Mouse (Mus musculus) kidney, adult 2 months (tissue): ENCODE data around the gene Tbxas1. TPM values are rescaled to one million over a fixed set of nuclear protein-coding genes. Genes with fewer than 3 reads are reported as not detected.
A peak's percentile ranks its signal among the peaks of the same experiment; 100 is the strongest.

ENCODE experiments used
- DNase-seq: peaks from one replicate; pipeline ENCODE4 v3.0.0; 2021
- H3K27ac ChIP-seq: fragments of 200-500 bp; 2 replicates; pipeline ENCODE4 v1.5.1; 2012; ENCODE audit warnings: low read depth, low read length, control low read depth, inconsistent platforms; ENCODE audit not compliant: insufficient read depth
- H3K27me3 ChIP-seq: fragments of 200-500 bp; replicated peaks from 2 replicates; pipeline ENCODE4 v1.6.1; 2012; ENCODE audit warnings: mild to moderate bottlenecking, moderate library complexity, low read length, inconsistent platforms; ENCODE audit not compliant: control insufficient read depth, insufficient read depth
- H3K36me3 ChIP-seq: fragments of 200-500 bp; 2 replicates; pipeline ENCODE4 v1.6.1; 2012; ENCODE audit warnings: mild to moderate bottlenecking, moderate library complexity, low read length, inconsistent platforms; ENCODE audit not compliant: control insufficient read depth, insufficient read depth
- H3K4me1 ChIP-seq: fragments of 200-500 bp; 2 replicates; pipeline ENCODE4 v1.6.1; 2011; ENCODE audit warnings: low read length; ENCODE audit not compliant: control insufficient read depth, insufficient read depth
- H3K4me3 ChIP-seq: fragments of 200-500 bp; 2 replicates; pipeline ENCODE4 v1.5.1; 2011; ENCODE audit warnings: mild to moderate bottlenecking, low read depth, low read length, control low read depth; ENCODE audit not compliant: insufficient read depth
- CTCF ChIP-seq: fragments of 200-500 bp; conservative IDR thresholded peaks from 2 replicates; pipeline ENCODE4 v1.5.1; 2011; ENCODE audit warnings: low read depth, mild to moderate bottlenecking, control low read depth, low read length, moderate library complexity, mixed read lengths; ENCODE audit not compliant: insufficient read depth, insufficient read length
- POLR2A ChIP-seq: fragments of 200-500 bp; IDR thresholded peaks from one replicate; pipeline ENCODE4 v1.6.1; 2011; ENCODE audit warnings: low read depth, low read length, control low read depth
- WGBS: fragments of 180-500 bp; shearing (Covaris S2); methylation state at CpG from one replicate; pipeline ENCODE4 v1.1.7; 2018; 5-methylcytosine and 5-hydroxymethylcytosine counted together
- polyA plus RNA-seq: library from polyadenylated mRNA; depleted of rRNA; stranded (reverse); fragments of >200 nt; gene quantifications from 2 replicates; pipeline ENCODE4 v1.2.3, GENCODE M21; 2012

Tbxas1 gene
- polyA plus RNA-seq, 1 experiment: 19.5 TPM

- DNase-seq: no peak
- Histone ChIP-seq H3K27ac (no peak overlapping the region), H3K4me1 (peaks cover 59% of the 10 kb centered on the region), H3K27me3 (no peaks in the 10 kb centered on the region), H3K4me3 (no peak overlapping the region), H3K36me3 (no peaks in the 10 kb centered on the region)
- 54% methylated on average over 1 of the region's 1 CpGs for WGBS
- TF ChIP-seq POLR2A (no peak), CTCF (no peak)
Observed at GRCm38 (mm10) chr6:38868974-38869373, 6.2 kb upstream of the Tbxas1 start.

- peaks cover 52% of the 10 kb centered on the region for H3K4me1 ChIP-seq
- TF ChIP-seq CTCF (no peak), POLR2A (no peak)
- H3K4me3 ChIP-seq: no peak overlapping the region
- DNase-seq: peak; percentile 69
- WGBS: 24% methylated on average over 2 of the region's 2 CpGs
- peak overlapping the region; percentile 75 for H3K27ac ChIP-seq
- H3K27me3 ChIP-seq: no peaks in the 10 kb centered on the region
- no peaks in the 10 kb centered on the region for H3K36me3 ChIP-seq
Observed at GRCm38 (mm10) chr6:38870070-38870469, 5.1 kb upstream of the Tbxas1 start.

GRCm38 (mm10) chr6:38871051-38871450, 4.2 kb upstream of the Tbxas1 start:
- Histone ChIP-seq H3K4me3 (no peak overlapping the region), H3K27ac (peak overlapping the region; percentile 43; the same call in 1 of the 2 replicates), H3K4me1 (peaks cover 44% of the 10 kb centered on the region), H3K27me3 (no peaks in the 10 kb centered on the region), H3K36me3 (no peaks in the 10 kb centered on the region)
- DNase-seq: peak; percentile 59
- TF ChIP-seq CTCF: no peak
- TF ChIP-seq POLR2A: no peak
- WGBS: 15% methylated on average over 7 of the region's 7 CpGs

GRCm38 (mm10) chr6:38873316-38873715, 1.9 kb upstream of the Tbxas1 start:
- no peak for DNase-seq
- WGBS: 24% methylated on average over 1 of the region's 1 CpGs
- no peak for TF ChIP-seq POLR2A
- TF ChIP-seq CTCF: no peak
- no peaks in the 10 kb centered on the region for H3K36me3 ChIP-seq
- H3K27me3 ChIP-seq: no peaks in the 10 kb centered on the region
- no peak overlapping the region for H3K4me3 ChIP-seq
- H3K27ac ChIP-seq: peak overlapping the region; percentile 61
- peaks cover 28% of the 10 kb centered on the region for H3K4me1 ChIP-seq

- TF ChIP-seq POLR2A: no peak
- peak; percentile 22; the same call in 1 of the 2 replicates for TF ChIP-seq CTCF
- no peaks in the 10 kb centered on the region for H3K27me3 ChIP-seq
- H3K4me3 ChIP-seq: peak overlapping the region; percentile 58
- peaks cover 28% of the 10 kb centered on the region for H3K4me1 ChIP-seq
- WGBS: under 1% methylated on average over 8 of the region's 8 CpGs
- H3K36me3 ChIP-seq: no peaks in the 10 kb centered on the region
- peak overlapping the region; percentile 81 for H3K27ac ChIP-seq
- DNase-seq: peak; percentile 84
Observed at GRCm38 (mm10) chr6:38874035-38874434, 1.2 kb upstream of the Tbxas1 start.

- TF ChIP-seq CTCF (no peak), POLR2A (no peak)
Observed at GRCm38 (mm10) chr6:38874565-38875257, 493 bp upstream of the Tbxas1 start.

GRCm38 (mm10) chr6:38876071-38876911, 1.1 kb downstream of the Tbxas1 start, which contains the start of gene Hipk2:
Hipk2 (minus strand) TSS chr6:38876165.
- TF ChIP-seq CTCF: 0 out of 2 replicates have a peak, but pooled peaks have one; percentile 20
- TF ChIP-seq POLR2A: no peak
- DNase-seq: peak; percentile 89
- peak within 1 kb of the TSS; percentile 96 for H3K27ac ChIP-seq
- H3K4me1 ChIP-seq: peaks cover 19% of the 10 kb centered on the region
- H3K36me3 ChIP-seq: no peaks in the 10 kb centered on the region
- 2% methylated on average over 85 of the region's 108 CpGs for WGBS
- H3K4me3 ChIP-seq: peak within 1 kb of the TSS; percentile 58
- H3K27me3 ChIP-seq: no peaks in the 10 kb centered on the region

More at GRCm38 (mm10) chr6:38874565-38875257, 493 bp upstream of the Tbxas1 start:
- H3K36me3 ChIP-seq: no peaks in the 10 kb centered on the region
- peak overlapping the region; percentile 58 for H3K4me3 ChIP-seq
- H3K27me3 ChIP-seq: no peaks in the 10 kb centered on the region
- under 1% methylated on average over 23 of the region's 23 CpGs for WGBS
- H3K27ac ChIP-seq: peak overlapping the region; percentile 96
- H3K4me1 ChIP-seq: peaks cover 28% of the 10 kb centered on the region
- DNase-seq: peak; percentile 51
